Mouse (Mus musculus) hindbrain, embryonic 13.5 days (tissue): Measurements from ENCODE around the gene Itga1. TPM values are rescaled to one million over a fixed set of nuclear protein-coding genes. Genes with fewer than 3 reads are reported as not detected.

ENCODE experiments used
- ATAC-seq: fragments of 200-750 bp; cut with Nextera tagmentation; 2 replicates; pipeline ENCODE4 v1.8.0; 2017; ENCODE audit warnings: moderate TSS enrichment; ENCODE audit not compliant: low FRiP score
- H3K27ac ChIP-seq: fragments of 300-500 bp; sonication (generic); 2 replicates; pipeline ENCODE4 v1.5.1; 2015; ENCODE audit warnings: inconsistent platforms, mild to moderate bottlenecking, moderate library complexity
- H3K27me3 ChIP-seq: fragments of 300-500 bp; sonication (generic); 2 replicates; pipeline ENCODE4 v1.6.1; 2015; ENCODE audit warnings: mild to moderate bottlenecking, inconsistent platforms
- H3K36me3 ChIP-seq: fragments of 300-500 bp; sonication (generic); 2 replicates; pipeline ENCODE4 v1.6.1; 2015; ENCODE audit warnings: mild to moderate bottlenecking, inconsistent platforms
- H3K4me1 ChIP-seq: fragments of 300-500 bp; sonication (generic); replicated peaks from 2 replicates; pipeline ENCODE4 v1.6.1; 2015; ENCODE audit warnings: inconsistent platforms
- H3K4me2 ChIP-seq: fragments of 300-500 bp; sonication (generic); 2 replicates; pipeline ENCODE4 v1.6.1; 2015; ENCODE audit warnings: inconsistent platforms, mild to moderate bottlenecking, moderate library complexity
- H3K4me3 ChIP-seq: fragments of 300-500 bp; sonication (generic); 2 replicates; pipeline ENCODE4 v1.5.1; 2015; ENCODE audit warnings: mild to moderate bottlenecking, inconsistent platforms
- H3K9ac ChIP-seq: fragments of 300-500 bp; sonication (generic); 2 replicates; pipeline ENCODE4 v1.6.1; 2015; ENCODE audit warnings: mild to moderate bottlenecking, inconsistent platforms
- H3K9me3 ChIP-seq: fragments of 300-500 bp; sonication (generic); 2 replicates; pipeline ENCODE4 v1.6.1; 2016; ENCODE audit warnings: inconsistent platforms
- WGBS: fragments of 180-500 bp; shearing (Covaris S2); methylation state at CpG from one replicate; pipeline ENCODE4 v1.1.7; 2015; 5-methylcytosine and 5-hydroxymethylcytosine counted together
- polyA plus RNA-seq: library from polyadenylated mRNA; unstranded; fragments of >200 nt; fragmentation: Nextera tagmentation; extraction: Ambion mirVana; gene quantifications from 2 replicates; pipeline ENCODE4 v1.2.1, GENCODE M21; 2015

Gene Itga1
- polyA plus RNA-seq, 1 experiment from 2014 or later, result 7.1 TPM

DNA sequence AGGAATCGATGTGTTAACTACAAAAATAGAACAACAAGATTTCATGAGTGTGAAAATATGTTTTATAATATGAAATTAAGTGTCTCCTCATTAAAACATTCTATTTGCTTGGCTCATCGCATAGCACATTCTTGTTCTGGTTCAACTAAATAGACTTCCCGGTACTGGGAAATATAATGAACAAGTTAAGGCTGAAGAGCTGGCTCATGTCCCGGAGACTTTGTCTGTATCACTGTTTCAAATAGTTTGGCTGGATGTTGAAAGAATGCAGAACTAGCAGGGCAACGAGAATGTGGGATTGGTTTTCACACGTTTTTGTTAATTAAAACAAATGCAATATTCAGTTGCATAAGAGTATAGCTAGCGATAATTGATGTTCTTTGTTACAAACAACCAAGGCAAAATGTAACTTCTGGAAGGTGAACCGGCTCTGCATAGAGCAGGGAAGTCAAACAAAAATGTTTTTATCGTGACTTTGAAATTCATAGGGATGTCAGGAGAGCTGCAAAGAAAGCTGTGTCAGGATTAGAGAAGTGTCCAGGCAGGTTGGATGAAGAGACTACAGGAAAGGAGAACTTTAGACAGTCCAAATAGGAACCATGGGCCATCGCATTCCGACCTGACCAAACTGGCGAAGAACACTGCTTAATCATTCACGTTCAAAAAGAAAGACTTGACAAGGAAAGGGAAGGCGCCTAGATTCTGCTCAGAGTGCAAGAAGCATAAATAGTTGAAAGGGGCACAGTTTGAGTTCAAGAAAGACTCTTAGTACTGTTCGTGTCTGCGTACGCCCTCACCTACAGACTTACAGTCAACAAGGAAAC lies 70.4 kb downstream of the Itga1 start:
- no peaks in the 10 kb centered on the region for H3K36me3 ChIP-seq
- no peak overlapping the region for H3K9ac ChIP-seq
- H3K27me3 ChIP-seq, result no peaks in the 10 kb centered on the region
- WGBS, result 85% methylated on average over 17 of the region's 17 CpGs
- H3K4me2 ChIP-seq, result no peak overlapping the region
- no peak overlapping the region for H3K4me3 ChIP-seq
- no peak for ATAC-seq
- no peaks in the 10 kb centered on the region for H3K4me1 ChIP-seq
- no peak overlapping the region for H3K27ac ChIP-seq
- no peaks in the 10 kb centered on the region for H3K9me3 ChIP-seq

DNA sequence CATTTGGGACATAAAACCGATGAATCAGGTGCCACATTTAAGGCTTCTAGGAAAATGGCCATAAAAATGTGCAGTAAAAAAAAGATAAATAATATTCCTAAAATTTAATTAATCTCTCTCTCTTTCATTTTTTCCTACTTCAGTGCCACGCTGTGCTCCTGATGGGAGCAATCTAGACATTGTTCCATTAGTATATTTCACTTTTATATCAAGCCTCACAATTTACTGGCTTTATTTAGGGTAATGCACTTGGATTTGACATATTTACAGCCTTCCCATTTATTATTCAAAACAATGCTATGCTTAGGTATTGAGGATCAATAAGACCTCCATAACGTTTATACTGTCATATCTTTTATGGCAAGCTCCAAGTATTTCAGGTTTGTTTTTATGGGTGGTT lies 76.4 kb downstream of the Itga1 start:
- Histone ChIP-seq H3K4me1 (no peaks in the 10 kb centered on the region), H3K27me3 (no peaks in the 10 kb centered on the region), H3K9me3 (no peaks in the 10 kb centered on the region), H3K9ac (no peak overlapping the region), H3K36me3 (no peaks in the 10 kb centered on the region), H3K27ac (no peak overlapping the region), H3K4me3 (no peak overlapping the region), H3K4me2 (no peak overlapping the region)
- ATAC-seq, result no peak
- 90% methylated on average over 3 of the region's 3 CpGs for WGBS

DNA sequence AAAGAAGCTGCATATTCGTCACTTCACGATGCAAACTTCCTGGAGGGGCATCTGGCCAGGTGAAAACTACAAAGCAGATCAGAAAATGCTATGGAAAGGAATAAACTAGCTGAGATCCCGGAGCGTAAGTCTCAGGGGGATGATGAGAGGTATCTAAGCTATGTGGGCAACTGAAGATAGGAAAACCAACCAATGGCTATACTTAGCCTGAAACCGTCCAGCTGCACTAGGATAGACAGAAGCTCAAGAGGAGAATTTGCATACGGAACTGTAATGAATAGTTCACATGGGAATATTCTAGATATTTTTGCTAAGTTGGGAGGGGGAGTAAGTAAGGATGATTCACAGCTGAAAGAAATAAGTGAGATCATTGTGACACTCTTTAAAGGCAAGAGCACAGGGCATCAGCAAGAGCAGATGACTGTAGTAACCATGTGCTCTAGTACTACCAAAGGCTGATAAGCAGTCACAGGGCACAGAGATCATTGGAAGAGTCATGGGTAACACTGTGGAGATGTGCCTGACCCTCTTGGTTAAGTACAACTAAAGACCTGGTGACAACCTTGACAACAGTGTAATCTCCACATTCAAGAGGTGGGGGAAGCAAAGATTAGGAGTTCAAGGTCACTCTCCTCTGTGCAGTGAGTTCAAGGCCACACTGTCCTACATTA lies 79.5 kb downstream of the Itga1 start:
- H3K9ac ChIP-seq, result no peak overlapping the region
- no peaks in the 10 kb centered on the region for H3K27me3 ChIP-seq
- H3K9me3 ChIP-seq, result no peaks in the 10 kb centered on the region
- WGBS, result 87% methylated on average over 6 of the region's 6 CpGs
- ATAC-seq, result no peak
- no peak overlapping the region for H3K27ac ChIP-seq
- no peak overlapping the region for H3K4me3 ChIP-seq
- H3K4me2 ChIP-seq, result no peak overlapping the region
- H3K4me1 ChIP-seq, result no peaks in the 10 kb centered on the region
- no peaks in the 10 kb centered on the region for H3K36me3 ChIP-seq

DNA sequence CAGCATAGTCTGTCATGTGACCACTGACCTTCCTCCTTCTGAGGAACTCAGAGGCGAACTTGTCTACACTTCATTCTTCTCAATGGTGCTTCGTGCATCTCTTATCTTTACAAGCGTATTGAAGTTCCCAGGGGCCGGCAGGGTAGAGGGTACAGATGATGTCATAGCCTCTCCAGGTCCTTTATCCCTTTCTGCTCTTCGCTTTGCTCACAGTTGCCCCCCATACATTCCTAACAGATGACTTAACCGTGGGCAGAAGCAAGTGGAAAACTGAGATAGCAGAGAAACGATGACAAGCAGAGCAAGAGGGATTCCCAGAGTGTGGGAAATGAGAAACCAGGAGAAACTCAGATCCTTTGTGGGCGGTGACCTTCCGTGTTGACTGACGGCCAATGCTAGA lies 80.4 kb downstream of the Itga1 start:
- no peak overlapping the region for H3K9ac ChIP-seq
- no peaks in the 10 kb centered on the region for H3K9me3 ChIP-seq
- WGBS, result 83% methylated on average over 10 of the region's 10 CpGs
- no peaks in the 10 kb centered on the region for H3K27me3 ChIP-seq
- H3K4me1 ChIP-seq, result no peaks in the 10 kb centered on the region
- no peaks in the 10 kb centered on the region for H3K36me3 ChIP-seq
- H3K27ac ChIP-seq, result no peak overlapping the region
- no peak for ATAC-seq
- H3K4me3 ChIP-seq, result no peak overlapping the region
- H3K4me2 ChIP-seq, result no peak overlapping the region

DNA sequence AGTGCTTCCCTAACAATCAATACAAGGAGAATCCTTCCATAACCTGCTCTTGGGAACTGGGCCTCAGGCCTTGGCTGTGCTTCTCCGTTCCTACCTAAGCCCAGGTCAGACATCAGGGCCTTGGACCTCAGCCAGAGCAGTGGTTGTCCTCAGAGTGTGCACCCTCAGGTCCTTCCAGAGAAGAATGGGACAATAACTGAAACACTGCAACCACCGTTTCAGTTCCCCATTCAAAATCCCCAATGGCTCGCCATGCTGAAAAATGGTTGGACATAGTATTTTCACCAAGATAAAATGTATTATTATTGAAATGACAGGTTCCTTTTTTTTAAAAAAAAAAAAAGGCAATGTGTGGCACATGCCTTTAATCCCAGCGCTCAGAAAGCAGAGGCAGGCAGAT lies 81.0 kb downstream of the Itga1 start:
- no peak overlapping the region for H3K27ac ChIP-seq
- WGBS, result 94% methylated on average over 4 of the region's 4 CpGs
- no peaks in the 10 kb centered on the region for H3K4me1 ChIP-seq
- H3K9me3 ChIP-seq, result no peaks in the 10 kb centered on the region
- no peak overlapping the region for H3K9ac ChIP-seq
- H3K4me2 ChIP-seq, result no peak overlapping the region
- H3K4me3 ChIP-seq, result no peak overlapping the region
- no peak for ATAC-seq
- H3K36me3 ChIP-seq, result no peaks in the 10 kb centered on the region
- no peaks in the 10 kb centered on the region for H3K27me3 ChIP-seq

DNA sequence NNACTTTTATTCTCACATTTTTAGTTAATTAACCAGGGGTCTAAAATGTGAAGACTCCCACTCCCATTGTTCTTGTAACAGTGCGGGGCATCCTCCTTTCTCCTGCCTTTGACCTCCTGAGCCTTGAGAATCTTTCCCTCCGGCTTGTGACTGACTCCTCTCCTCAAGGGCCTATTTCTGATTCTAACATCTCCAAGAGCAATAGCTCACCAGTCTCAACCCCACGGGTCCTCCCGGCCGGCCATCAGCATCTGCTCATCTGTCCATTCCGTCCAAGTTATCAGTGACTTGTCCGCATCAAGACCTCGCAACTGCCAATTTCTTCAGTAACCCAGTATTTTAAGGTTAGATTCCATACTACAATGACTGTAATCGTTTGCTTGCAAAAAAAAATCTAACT lies 84.2 kb downstream of the Itga1 start:
- no peak overlapping the region for H3K4me3 ChIP-seq
- H3K4me1 ChIP-seq, result no peaks in the 10 kb centered on the region
- no peak overlapping the region for H3K9ac ChIP-seq
- H3K27me3 ChIP-seq, result no peaks in the 10 kb centered on the region
- WGBS, result 89% methylated on average over 9 of the region's 9 CpGs
- no peak for ATAC-seq
- no peak overlapping the region for H3K27ac ChIP-seq
- no peak overlapping the region for H3K4me2 ChIP-seq
- H3K9me3 ChIP-seq, result no peaks in the 10 kb centered on the region
- H3K36me3 ChIP-seq, result no peaks in the 10 kb centered on the region

DNA sequence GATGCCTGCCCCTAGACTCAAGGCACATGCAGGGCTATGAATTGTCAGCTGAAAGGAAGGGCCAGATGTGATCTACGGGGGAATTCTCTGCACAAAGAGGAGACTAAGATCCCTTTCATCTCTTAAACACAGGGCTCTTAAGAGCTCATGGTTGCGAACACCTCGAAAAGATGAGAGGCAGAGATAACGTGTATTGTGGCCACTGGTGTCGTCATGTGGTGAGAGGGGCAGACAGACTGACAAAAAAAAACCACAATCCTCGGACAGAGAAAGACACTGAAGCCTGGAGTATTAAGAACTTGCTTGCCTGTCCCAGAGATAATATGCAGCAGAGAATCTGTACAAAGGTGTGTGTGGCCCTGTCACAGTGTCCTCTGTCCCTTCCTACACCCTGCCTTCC lies 90.2 kb downstream of the Itga1 start:
- H3K27ac ChIP-seq, result no peak overlapping the region
- no peak overlapping the region for H3K4me2 ChIP-seq
- no peaks in the 10 kb centered on the region for H3K27me3 ChIP-seq
- ATAC-seq, result no peak
- H3K4me1 ChIP-seq, result no peaks in the 10 kb centered on the region
- H3K9me3 ChIP-seq, result no peaks in the 10 kb centered on the region
- 69% methylated on average over 6 of the region's 6 CpGs for WGBS
- H3K4me3 ChIP-seq, result no peak overlapping the region
- H3K9ac ChIP-seq, result no peak overlapping the region
- H3K36me3 ChIP-seq, result no peaks in the 10 kb centered on the region

DNA sequence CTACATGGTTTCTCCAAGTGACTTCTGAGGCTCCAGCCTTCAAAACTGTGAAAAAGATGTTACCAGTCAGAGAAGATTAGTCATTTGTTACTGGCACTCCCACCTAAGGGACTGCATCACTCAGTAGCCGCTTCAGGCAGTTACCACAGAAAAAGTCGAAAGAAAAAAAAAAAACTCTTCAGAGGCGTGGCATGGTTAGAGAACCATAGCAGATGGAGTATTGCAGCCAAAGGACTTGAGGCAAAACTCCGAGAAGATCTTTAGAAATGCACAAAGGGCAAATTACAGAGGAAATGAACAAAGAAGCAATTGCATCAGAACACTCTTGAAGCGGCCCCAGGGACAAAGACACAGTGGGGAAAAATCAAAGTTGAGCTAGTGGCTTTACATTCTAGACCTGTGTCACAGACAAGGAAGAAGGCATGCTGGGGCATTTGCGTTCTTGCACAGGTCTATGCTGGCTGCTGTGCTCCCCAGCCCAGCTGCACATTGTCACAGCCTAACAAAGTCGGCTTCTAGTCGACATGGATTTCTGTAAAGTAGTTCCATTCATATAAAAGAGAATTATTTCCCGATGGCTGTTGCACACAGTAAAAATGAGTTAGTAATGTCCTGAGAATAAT lies 95.4 kb downstream of the Itga1 start:
- Histone ChIP-seq H3K4me2 (no peak overlapping the region), H3K27me3 (no peaks in the 10 kb centered on the region), H3K4me3 (no peak overlapping the region), H3K4me1 (0 out of 2 replicates have a peak, but pooled peaks cover 3% of the 10 kb centered on the region), H3K9ac (no peak overlapping the region), H3K27ac (no peak overlapping the region), H3K36me3 (no peaks in the 10 kb centered on the region), H3K9me3 (no peaks in the 10 kb centered on the region)
- ATAC-seq, result no peak
- 37% methylated on average over 9 of the region's 9 CpGs for WGBS

DNA sequence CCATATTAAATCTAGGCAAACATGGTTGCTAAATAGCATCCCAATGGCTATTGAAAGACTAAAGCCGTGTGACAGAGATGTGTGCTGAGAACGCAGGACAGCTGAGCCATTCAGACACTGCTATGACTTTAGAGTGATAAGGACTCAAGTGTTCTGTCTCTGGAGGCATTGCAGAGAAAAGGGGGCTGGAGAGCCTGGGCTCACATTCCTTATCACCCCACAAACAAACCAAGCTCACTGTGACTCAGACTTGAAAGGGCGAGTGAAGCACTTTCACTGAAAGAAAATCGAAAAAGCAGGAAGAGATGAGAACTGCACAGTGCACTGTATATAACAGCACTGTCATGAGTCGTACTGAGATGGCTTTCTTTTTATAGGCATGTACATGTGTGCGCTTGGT lies 96.4 kb downstream of the Itga1 start:
- Histone ChIP-seq H3K9ac (no peak overlapping the region), H3K27me3 (no peaks in the 10 kb centered on the region), H3K4me2 (no peak overlapping the region), H3K36me3 (no peaks in the 10 kb centered on the region), H3K9me3 (no peaks in the 10 kb centered on the region), H3K4me1 (0 out of 2 replicates have a peak, but pooled peaks cover 3% of the 10 kb centered on the region), H3K27ac (no peak overlapping the region), H3K4me3 (no peak overlapping the region)
- WGBS, result 81% methylated on average over 6 of the region's 6 CpGs
- no peak for ATAC-seq

DNA sequence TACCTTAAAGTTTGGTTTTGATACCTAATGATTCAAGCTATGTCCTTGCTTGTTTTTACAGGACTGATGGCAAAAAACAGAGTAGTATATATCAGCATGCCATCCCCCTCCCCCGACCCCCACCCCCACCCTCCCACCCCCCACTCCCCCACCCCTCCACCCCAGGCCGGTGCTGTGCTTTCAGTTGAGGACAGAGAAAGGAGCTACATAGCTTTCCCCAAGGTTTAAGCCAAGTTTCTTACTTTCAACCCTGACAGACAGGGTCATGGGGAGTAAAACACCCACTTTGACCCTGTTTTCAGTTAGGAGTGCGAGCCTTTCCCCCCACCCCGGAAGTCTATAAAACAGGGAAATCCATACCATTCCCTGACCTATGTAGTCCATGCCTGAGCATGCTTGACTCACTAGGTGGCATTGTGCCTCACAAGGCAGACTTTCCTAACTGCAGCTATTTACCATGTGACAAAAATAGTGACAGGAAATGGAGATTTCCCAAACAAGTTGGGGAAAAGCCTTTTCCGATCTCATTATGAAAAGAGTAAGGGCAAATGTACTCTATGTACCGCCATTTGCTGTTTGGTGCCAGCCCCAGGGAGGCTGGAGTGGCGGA lies 98.2 kb downstream of the Itga1 start:
- Histone ChIP-seq H3K4me1 (0 out of 2 replicates have a peak, but pooled peaks cover 3% of the 10 kb centered on the region), H3K4me2 (no peak overlapping the region), H3K9me3 (no peaks in the 10 kb centered on the region), H3K9ac (no peak overlapping the region), H3K4me3 (no peak overlapping the region), H3K36me3 (no peaks in the 10 kb centered on the region), H3K27me3 (no peaks in the 10 kb centered on the region), H3K27ac (no peak overlapping the region)
- no peak for ATAC-seq
- 47% methylated on average over 7 of the region's 7 CpGs for WGBS

DNA sequence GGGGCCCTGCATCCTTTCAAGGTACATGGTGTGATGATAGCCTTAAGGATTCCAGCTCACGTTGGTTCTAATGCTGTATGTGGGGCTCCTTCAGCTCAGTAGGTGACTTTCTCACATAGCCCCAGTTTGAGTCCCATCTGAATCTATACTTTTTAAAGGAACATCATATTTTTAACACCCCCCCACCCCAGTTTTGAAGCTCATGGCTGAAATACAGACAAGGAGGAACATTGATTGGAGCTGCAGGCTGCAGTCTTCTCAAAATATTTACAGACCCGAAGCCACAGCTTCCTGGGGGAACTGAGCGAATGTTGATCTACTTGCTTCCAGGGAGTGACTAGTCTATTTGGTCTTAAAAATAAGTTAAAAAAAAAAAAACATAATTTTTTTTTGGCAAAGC lies 98.9 kb downstream of the Itga1 start:
- Histone ChIP-seq H3K4me2 (no peak overlapping the region), H3K4me3 (no peak overlapping the region), H3K36me3 (no peaks in the 10 kb centered on the region), H3K9me3 (no peaks in the 10 kb centered on the region), H3K27me3 (no peaks in the 10 kb centered on the region), H3K9ac (no peak overlapping the region), H3K4me1 (0 out of 2 replicates have a peak, but pooled peaks cover 3% of the 10 kb centered on the region), H3K27ac (no peak overlapping the region)
- ATAC-seq, result no peak
- WGBS, result 74% methylated on average over 3 of the region's 3 CpGs

DNA sequence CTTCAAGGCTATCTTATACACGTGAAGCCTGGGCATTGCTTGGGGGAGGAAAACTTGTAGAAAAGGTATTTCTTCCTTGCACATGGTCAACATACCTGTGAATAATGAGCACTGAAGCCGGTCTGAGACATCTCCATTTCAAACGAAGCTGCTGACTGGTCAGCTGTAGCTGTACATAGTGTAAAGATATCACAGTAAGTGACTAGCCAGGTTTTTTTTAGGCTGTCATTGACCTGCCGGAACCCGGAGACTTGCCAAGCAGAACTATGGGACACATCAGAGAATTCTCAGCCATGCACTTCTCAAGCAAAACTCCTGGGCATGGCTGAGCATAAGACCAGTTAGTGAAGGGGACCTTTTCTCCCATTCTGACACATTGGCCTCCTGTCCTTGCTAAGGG lies 99.6 kb downstream of the Itga1 start:
- Histone ChIP-seq H3K36me3 (no peaks in the 10 kb centered on the region), H3K27me3 (no peaks in the 10 kb centered on the region), H3K9me3 (no peaks in the 10 kb centered on the region), H3K4me2 (no peak overlapping the region), H3K4me1 (0 out of 2 replicates have a peak, but pooled peaks cover 3% of the 10 kb centered on the region), H3K9ac (no peak overlapping the region), H3K27ac (no peak overlapping the region), H3K4me3 (no peak overlapping the region)
- ATAC-seq, result no peak
- 93% methylated on average over 5 of the region's 5 CpGs for WGBS
